Mouse (Mus musculus) left cerebral cortex, adult 9 months (tissue): ENCODE results near the gene Diexf.

Experiments
- DNase-seq, 2 experiments: peaks; one replicate each; pipeline ENCODE4 v3.0.0; 2022; ENCODE audit warnings: low spot score in 2 of 2

Gene Diexf

GRCm38 (mm10) chr1:193129786-193130455 is at the start of gene Diexf:
TSS of gene Diexf (minus strand) at chr1:193130272.
- DNase-seq: peak; percentile 83 to 96

- DNase-seq: no peak
These were observed 44.2 kb upstream of the Diexf start for GRCm38 (mm10) chr1:193174143-193174733.

DNA sequence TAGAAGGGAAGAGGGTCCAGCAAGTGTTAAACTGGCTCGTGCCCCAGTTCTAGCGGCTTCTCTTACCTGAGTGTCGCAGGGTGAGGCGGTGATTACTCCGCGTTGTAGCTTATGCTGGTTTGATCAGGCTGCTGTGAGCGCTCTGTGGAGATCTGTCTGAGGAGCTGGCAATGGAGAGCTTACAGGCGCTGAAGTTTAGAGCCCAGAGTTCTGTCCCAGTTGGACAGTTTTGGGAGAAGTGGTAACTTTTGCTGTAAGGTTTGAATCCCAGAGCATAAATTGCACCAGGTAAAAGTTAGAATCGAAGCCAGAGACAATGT is 43.7 kb upstream of the Diexf start:
- no peak for DNase-seq

DNA sequence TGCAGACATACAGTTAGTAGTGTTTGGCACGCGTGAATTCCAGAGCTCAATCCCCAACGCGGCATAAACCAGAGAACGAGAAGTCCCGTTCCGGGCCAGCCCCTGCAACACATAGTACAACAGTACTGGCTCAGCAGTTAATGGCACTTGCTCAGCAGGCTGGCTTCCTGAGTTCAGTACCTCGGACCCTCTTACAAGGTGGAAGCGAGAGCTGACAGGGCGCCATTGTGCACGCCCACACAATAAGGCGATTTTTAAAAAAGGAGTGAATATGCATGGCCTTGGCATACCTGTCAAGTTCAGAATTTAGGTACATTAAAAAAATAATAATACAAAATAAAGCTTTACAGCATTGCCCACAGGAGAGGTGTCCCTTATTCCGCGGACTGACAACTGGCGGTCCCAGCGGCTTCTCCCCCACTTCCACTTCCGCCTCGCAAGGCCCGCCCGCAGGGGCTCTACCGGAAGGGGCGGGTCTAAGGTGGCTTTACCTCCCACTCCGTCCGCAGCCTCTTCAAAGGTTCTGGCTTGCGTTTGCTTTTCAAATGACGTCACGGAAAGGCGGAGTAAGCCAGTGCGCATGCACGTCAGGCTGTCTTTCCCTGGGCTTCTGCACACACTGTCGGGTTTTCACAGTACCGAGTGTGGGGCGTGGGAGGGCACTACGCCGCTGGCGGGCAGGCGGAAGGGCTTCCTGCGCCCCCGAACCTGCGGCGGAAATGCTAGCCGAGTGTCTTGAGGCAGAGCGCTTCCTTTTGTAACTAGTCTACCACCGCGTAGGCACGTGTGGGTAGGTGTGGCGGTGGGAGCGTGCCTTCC is 43.1 kb upstream of the Diexf start:
- peak; percentile 94 to 97 for DNase-seq

DNA sequence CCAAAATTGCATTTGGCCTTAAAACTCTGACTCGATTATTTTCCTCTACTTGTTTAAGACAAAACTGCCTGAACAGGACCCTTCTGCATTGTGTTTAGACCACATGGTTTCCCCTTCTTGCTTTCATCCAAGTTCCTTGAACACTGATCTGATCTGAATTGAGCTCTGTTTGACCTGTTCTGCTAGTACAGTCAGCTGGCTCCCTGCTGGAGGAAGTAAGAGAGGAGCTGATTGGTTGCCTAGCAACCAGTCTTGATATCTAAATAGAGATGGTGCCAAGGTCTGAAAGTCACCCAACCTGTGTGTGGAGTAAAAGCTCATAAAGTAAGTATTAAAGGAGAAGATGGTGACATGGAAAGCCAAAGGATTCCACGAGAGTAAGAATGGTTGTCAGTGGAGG is 39.8 kb upstream of the Diexf start:
- DNase-seq: no peak

DNA sequence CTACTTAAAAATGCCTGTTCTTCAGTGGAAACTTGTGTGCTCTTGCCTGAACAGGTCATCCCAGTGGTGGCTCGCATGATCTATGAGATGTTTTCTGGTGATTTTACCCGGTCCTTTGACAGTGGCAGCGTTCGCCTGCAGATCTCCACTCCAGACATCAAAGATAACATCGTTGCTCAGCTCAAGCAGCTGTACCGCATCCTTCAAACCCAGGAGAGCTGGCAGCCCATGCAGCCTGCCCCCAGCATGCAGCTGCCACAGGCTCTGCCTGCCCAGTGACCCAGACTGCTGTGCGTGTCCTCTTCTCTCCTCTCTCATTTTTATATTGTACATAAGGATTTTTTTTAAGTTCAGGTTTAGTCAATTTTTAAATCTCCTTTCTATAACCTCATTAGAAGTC is 39.2 kb upstream of the Diexf start:
- DNase-seq: no peak

GRCm38 (mm10) chr1:193167746-193168145 is 37.7 kb upstream of the Diexf start, which contains the start of gene A130010J15Rik:
TSS of gene A130010J15Rik (plus strand) at chr1:193168046.
- no peak for DNase-seq

- DNase-seq: no peak
These were observed 30.4 kb upstream of the Diexf start for GRCm38 (mm10) chr1:193160317-193161032.

- DNase-seq: no peak
These were observed 29.5 kb upstream of the Diexf start for GRCm38 (mm10) chr1:193159613-193160012.

GRCm38 (mm10) chr1:193159163-193159562 is 29.1 kb upstream of the Diexf start:
- no peak for DNase-seq

GRCm38 (mm10) chr1:193157111-193157492 is 27.0 kb upstream of the Diexf start:
- DNase-seq: no peak

DNA sequence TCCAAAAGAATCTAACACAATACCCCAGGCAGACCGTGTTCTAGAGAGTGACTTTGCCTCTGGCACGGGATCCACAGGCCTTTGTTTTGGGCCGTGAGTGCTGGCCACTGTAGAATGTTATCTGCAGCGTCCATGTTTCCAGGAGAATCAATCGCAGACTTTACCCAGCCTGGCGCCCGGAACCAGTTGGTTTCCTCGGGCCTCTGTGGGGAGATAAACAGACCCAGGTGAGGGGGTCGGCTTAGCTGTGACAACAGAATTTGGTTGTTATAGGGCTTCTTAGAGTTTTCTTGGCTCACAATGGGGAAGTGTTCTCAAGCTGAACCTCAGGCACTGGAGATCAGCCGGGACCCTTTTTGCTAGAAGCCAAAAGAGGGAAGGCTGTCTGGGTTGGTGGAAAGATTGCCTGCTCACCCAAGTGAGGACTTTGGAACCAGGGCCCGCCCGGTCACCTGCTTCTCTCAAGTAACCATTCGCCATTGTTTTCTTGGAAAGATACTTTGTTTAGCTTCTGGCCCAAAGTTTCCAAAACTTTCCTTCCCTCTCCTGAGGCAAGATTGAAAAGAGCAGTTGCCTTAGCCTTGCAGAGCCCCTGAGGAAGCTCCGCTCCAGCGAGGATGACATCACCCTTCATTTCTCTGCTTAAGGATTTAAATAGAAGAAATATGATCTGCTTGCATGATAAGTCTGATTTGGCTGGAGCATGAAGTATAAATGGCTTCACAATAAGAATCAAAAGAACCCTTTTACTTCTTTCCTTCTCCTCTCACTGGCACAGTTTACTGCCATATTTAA is 26.4 kb upstream of the Diexf start:
- no peak for DNase-seq

GRCm38 (mm10) chr1:193153561-193153960 is 23.5 kb upstream of the Diexf start:
- DNase-seq: no peak

DNA sequence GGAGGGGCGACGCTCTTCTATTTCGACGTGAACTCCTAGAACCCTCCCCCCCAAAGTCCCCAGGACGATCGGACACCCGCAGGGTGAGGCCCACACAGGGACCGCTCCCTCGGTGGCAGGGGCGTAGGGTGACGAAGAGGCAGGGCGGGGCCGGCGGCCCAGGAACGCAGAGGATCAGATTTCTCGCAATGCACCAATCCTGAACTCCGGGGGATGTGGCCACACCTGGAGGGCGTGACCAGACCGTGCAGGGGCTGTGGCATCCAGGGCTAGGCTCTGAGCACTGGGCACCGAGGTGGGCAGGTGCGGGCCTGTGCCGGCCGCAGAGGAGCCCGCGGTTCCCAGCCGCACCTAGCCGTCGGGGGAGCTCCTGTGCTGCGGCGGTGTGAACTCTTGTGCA is 22.8 kb upstream of the Diexf start, which contains the start of gene Irf6:
TSS of gene Irf6 (plus strand) at position 240 of the 400 bp plus-strand sequence.
- DNase-seq: no peak

DNA sequence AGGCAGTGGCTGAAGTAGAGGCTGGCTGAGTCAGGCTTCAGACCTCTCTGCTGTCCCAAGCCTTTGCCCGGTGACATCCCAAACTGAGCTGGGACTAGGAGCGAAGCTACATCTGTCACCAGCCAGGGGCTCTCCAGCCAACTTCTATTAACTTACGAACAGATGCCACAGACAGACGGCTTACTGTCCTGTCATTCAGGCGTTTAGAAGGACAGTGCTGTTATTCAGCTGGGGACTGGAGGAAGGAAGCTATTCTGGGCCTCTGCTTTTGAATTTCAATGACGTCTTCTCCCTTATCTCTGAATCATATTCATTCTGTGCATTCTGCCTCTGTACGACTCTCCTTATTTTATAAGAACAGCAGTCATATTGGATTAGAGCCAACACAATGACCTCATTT is 21.1 kb upstream of the Diexf start:
- no peak for DNase-seq

- no peak for DNase-seq
These were observed 19.2 kb upstream of the Diexf start for GRCm38 (mm10) chr1:193149231-193149630.

GRCm38 (mm10) chr1:193146416-193146815 is 16.3 kb upstream of the Diexf start:
- no peak for DNase-seq

- DNase-seq: no peak
These were observed 15.0 kb upstream of the Diexf start for GRCm38 (mm10) chr1:193145101-193145500.

GRCm38 (mm10) chr1:193144516-193144915 is 14.4 kb upstream of the Diexf start:
- no peak for DNase-seq

- DNase-seq: no peak
These were observed 12.5 kb upstream of the Diexf start for GRCm38 (mm10) chr1:193142517-193143062.

DNA sequence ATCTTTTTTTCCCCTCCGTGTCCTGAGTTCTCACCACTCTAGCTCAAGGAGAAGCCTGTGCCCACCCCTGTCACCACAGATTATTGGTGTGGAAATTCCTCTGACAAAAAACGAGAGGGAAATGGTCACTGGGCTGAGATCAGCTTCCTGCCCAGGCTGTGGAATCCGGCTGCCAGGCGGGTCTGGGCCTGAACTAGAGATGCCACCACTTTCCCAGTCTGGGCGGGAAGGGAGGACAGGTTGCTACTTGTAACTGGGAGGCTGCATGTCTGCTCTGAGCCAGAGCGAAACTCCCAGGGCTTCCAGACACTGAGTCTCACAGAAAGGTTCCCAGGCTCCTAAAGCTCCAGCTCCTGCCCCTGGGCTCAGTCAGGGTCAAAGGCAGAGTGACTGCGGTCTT is 11.0 kb upstream of the Diexf start:
- DNase-seq: no peak
